Mouse (Mus musculus): Measurements from ENCODE around the gene Fam243. TPM values are rescaled to one million over a fixed set of nuclear protein-coding genes. Genes with fewer than 3 reads are reported as not detected.
A peak's percentile ranks its signal among the peaks of the same experiment; 100 is the strongest.

Fam243 gene
- polyA plus RNA-seq, 1 experiment from 2014 or later: not detected

- ATAC-seq (ENCODE audit: low FRiP score, low read depth): no peak
- WGBS: 73% methylated on average over 20 of the region's 20 CpGs
- H3K4me1 ChIP-seq (replicated peaks): 0 out of 2 replicates have a peak, but pooled peaks cover 3% of the 10 kb centered on the region
- no peaks in the 10 kb centered on the region for H3K36me3 ChIP-seq
- H3K9me3 ChIP-seq: no peaks in the 10 kb centered on the region
- H3K4me3 ChIP-seq: no peak overlapping the region
- no peak overlapping the region for H3K4me2 ChIP-seq
- H3K27ac ChIP-seq (replicated peaks): no peak overlapping the region
- H3K27me3 ChIP-seq: no peaks in the 10 kb centered on the region
- H3K9ac ChIP-seq: no peak overlapping the region
These were observed 1.7 kb downstream of the Fam243 start for GRCm38 (mm10) chr16:92319353-92320109.

DNA sequence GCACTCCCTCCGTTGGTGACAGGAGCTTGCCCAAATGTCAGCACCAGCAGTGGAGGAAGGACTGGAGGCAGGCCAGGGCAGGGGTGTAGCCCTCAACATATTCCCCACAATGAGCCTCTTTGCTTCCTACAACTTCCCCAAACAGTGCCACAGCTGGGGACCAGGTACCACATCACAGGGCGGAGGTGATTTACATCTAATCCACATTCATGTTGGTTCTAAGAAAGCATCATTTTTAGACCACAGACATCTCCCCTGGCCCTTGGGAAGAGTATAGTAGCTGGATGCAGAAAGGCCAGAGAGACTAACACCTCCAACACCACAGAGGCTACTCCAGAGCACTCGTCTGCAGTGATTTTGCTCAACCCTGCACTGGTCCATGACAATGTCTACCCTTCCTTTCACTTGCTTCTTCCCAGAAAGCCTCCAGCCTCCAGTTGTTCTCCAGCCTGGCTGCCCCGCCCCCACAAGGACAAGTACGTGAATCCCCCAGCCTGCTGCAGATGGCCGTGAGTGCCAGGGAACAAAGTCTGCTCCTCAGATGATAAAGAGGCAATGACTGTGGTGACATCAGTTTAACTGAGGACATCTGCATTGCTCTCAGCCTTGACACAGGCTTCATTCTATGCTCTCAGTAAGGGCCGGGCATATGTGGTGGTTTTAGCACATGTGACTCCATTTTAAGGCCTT, 5.0 kb downstream of the Fam243 start:
- 75% methylated on average over 7 of the region's 7 CpGs for WGBS
- peaks cover 19% of the 10 kb centered on the region for H3K36me3 ChIP-seq
- H3K4me3 ChIP-seq: no peak overlapping the region
- H3K27ac ChIP-seq (replicated peaks): no peak overlapping the region
- 0 out of 2 replicates have a peak, but pooled peaks cover 3% of the 10 kb centered on the region for H3K4me1 ChIP-seq (replicated peaks)
- no peak overlapping the region for H3K4me2 ChIP-seq
- H3K9me3 ChIP-seq: no peaks in the 10 kb centered on the region
- ATAC-seq (ENCODE audit: low FRiP score, low read depth): no peak
- no peak overlapping the region for H3K9ac ChIP-seq
- no peaks in the 10 kb centered on the region for H3K27me3 ChIP-seq

- Histone ChIP-seq H3K27ac (replicated peaks) (no peak overlapping the region), H3K4me3 (no peak overlapping the region), H3K9me3 (no peaks in the 10 kb centered on the region), H3K9ac (no peak overlapping the region), H3K4me2 (no peak overlapping the region), H3K4me1 (replicated peaks) (0 out of 2 replicates have a peak, but pooled peaks cover 7% of the 10 kb centered on the region), H3K27me3 (no peaks in the 10 kb centered on the region), H3K36me3 (peaks cover 25% of the 10 kb centered on the region)
- peak; percentile 74 for ATAC-seq (ENCODE audit: low FRiP score, low read depth)
- WGBS: 51% methylated on average over 13 of the region's 13 CpGs
These were observed 7.1 kb downstream of the Fam243 start for GRCm38 (mm10) chr16:92313953-92314741.

- Histone ChIP-seq H3K27ac (replicated peaks) (peak overlapping the region; percentile 14; the same call in 1 of the 2 replicates), H3K4me3 (no peak overlapping the region), H3K9me3 (no peaks in the 10 kb centered on the region), H3K27me3 (no peaks in the 10 kb centered on the region), H3K4me1 (replicated peaks) (0 out of 2 replicates have a peak, but pooled peaks cover 4% of the 10 kb centered on the region), H3K4me2 (no peak overlapping the region), H3K36me3 (peaks cover 44% of the 10 kb centered on the region), H3K9ac (no peak overlapping the region)
- ATAC-seq (ENCODE audit: low FRiP score, low read depth): no peak
- 20% methylated on average over 4 of the region's 4 CpGs for WGBS
These were observed 12.1 kb downstream of the Fam243 start for GRCm38 (mm10) chr16:92309126-92309525.

DNA sequence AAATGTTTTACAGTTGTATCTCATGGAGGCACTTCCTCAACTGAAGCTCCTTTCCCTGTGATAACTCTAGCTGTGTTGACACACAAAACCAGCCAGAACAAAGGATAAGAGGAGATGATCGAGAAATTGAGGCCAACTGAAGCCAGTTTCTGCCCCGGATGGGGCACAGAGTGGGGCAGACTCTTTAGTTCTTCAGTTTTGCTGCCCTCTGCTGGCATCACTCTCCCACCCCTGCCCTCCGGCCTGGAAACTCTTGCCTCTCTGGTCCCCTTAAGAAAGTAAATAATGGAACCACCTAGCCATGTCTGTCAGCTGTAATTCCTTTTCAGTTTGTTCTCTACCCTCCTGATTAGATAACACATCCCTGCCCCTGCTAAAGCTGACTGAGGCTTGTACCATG, 13.3 kb downstream of the Fam243 start:
- ATAC-seq (ENCODE audit: low FRiP score, low read depth): no peak
- no peak overlapping the region for H3K4me2 ChIP-seq
- peaks cover 5% of the 10 kb centered on the region for H3K4me1 ChIP-seq (replicated peaks)
- H3K4me3 ChIP-seq: no peak overlapping the region
- no peaks in the 10 kb centered on the region for H3K27me3 ChIP-seq
- H3K36me3 ChIP-seq: peaks cover 40% of the 10 kb centered on the region
- H3K9ac ChIP-seq: no peak overlapping the region
- no peaks in the 10 kb centered on the region for H3K9me3 ChIP-seq
- WGBS: 79% methylated on average over 3 of the region's 3 CpGs
- no peak overlapping the region for H3K27ac ChIP-seq (replicated peaks)

GRCm38 (mm10) chr16:92305519-92305918, 15.7 kb downstream of the Fam243 start:
- peaks cover 21% of the 10 kb centered on the region for H3K4me1 ChIP-seq (replicated peaks)
- WGBS: 98% methylated on average over 2 of the region's 2 CpGs

DNA sequence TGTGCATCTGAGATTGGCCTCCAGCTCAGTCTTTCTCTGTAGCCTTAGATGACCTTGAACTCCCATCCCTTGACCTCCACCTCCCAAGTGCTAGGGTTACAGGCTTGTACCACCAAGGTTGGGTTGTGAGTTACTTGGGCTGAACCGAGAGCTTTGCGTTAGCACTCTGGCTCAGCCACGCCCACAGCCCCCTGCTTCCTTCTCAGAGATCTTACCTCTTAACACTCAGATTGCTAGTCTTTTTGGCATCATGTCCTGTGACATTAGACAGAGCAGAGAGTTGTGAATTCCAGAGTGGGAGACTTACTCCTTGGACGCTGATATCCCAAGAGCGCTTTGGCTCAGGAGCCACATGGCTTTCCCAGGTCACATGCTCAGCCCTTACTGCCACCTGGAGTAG, 18.7 kb downstream of the Fam243 start:
- no peak for ATAC-seq (ENCODE audit: low FRiP score, low read depth)
- H3K36me3 ChIP-seq: peaks cover 19% of the 10 kb centered on the region
- peak overlapping the region; percentile 91 for H3K4me2 ChIP-seq
- peaks cover 23% of the 10 kb centered on the region for H3K4me1 ChIP-seq (replicated peaks)
- peak overlapping the region; percentile 59; the same call in 1 of the 2 replicates for H3K9ac ChIP-seq
- WGBS: 76% methylated on average over 5 of the region's 5 CpGs
- H3K4me3 ChIP-seq: peak overlapping the region; percentile 56; the same call in 1 of the 2 replicates
- no peaks in the 10 kb centered on the region for H3K27me3 ChIP-seq
- H3K27ac ChIP-seq (replicated peaks): peak overlapping the region; percentile 58; the same call in 1 of the 2 replicates
- no peaks in the 10 kb centered on the region for H3K9me3 ChIP-seq

More at GRCm38 (mm10) chr16:92305519-92305918, 15.7 kb downstream of the Fam243 start:
- no peak for ATAC-seq (ENCODE audit: low FRiP score, low read depth)
- Histone ChIP-seq H3K4me2 (no peak overlapping the region), H3K9me3 (no peaks in the 10 kb centered on the region), H3K9ac (no peak overlapping the region), H3K27me3 (no peaks in the 10 kb centered on the region), H3K36me3 (peaks cover 19% of the 10 kb centered on the region), H3K4me3 (no peak overlapping the region), H3K27ac (replicated peaks) (no peak overlapping the region)

DNA sequence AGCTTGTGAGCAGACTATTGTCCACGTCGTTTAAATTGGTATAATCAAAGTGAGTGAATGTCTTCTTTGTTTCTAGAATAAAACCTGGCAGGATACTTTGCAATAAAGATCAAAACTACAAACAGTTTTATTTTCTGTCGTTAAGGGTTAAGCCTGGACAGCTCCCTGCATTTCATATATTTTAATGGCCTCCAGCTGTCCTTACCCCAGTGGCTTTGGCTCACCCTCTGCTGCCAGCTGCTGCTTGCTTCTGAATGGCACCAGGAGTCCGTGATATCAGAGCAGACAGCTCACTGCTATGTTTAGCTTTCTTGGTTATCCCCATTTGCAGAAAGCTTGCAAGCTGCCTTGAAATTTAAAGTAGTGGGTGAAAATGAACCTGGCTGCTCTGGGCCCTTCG, 19.3 kb downstream of the Fam243 start:
- Histone ChIP-seq H3K4me2 (peak overlapping the region; percentile 91), H3K9ac (peak overlapping the region; percentile 59), H3K36me3 (peaks cover 15% of the 10 kb centered on the region), H3K4me1 (replicated peaks) (peaks cover 23% of the 10 kb centered on the region), H3K27me3 (no peaks in the 10 kb centered on the region), H3K27ac (replicated peaks) (peak overlapping the region; percentile 58), H3K4me3 (peak overlapping the region; percentile 56), H3K9me3 (no peaks in the 10 kb centered on the region)
- no peak for ATAC-seq (ENCODE audit: low FRiP score, low read depth)
- 26% methylated on average over 5 of the region's 5 CpGs for WGBS

DNA sequence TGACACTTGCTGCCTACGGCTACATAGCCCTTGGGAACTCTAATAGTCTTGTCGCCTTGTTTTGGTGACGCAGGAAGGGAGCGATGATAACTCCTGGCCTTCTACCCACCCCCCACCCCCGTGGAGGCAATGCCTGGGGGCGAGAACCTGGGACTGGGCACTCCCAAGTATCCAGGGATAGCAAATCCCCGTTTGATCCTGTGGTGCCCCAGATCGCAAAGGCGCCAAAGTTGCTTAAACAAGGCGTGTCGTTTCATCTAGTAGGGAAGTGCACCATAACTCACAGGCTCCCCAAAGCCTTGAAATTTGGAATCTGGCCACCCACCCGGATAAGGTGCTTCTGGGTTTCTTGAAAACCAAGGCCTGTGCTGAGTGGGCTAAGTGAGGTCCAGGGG, 19.8 kb downstream of the Fam243 start:
- ATAC-seq (ENCODE audit: low FRiP score, low read depth): peak; percentile 71
- peak overlapping the region; percentile 58 for H3K27ac ChIP-seq (replicated peaks)
- H3K9me3 ChIP-seq: no peaks in the 10 kb centered on the region
- H3K27me3 ChIP-seq: no peaks in the 10 kb centered on the region
- WGBS: under 1% methylated on average over 12 of the region's 12 CpGs
- H3K4me3 ChIP-seq: peak overlapping the region; percentile 56
- H3K9ac ChIP-seq: peak overlapping the region; percentile 59
- H3K4me1 ChIP-seq (replicated peaks): peaks cover 23% of the 10 kb centered on the region
- H3K36me3 ChIP-seq: peaks cover 9% of the 10 kb centered on the region
- H3K4me2 ChIP-seq: peak overlapping the region; percentile 91

- Histone ChIP-seq H3K4me3 (peak within 1 kb of the TSS; percentile 56), H3K4me2 (peak within 1 kb of the TSS; percentile 91), H3K36me3 (peaks cover 4% of the 10 kb centered on the region), H3K9me3 (no peaks in the 10 kb centered on the region), H3K27me3 (no peaks in the 10 kb centered on the region), H3K27ac (replicated peaks) (peak within 1 kb of the TSS; percentile 79), H3K4me1 (replicated peaks) (peaks cover 23% of the 10 kb centered on the region), H3K9ac (peak within 1 kb of the TSS; percentile 59)
- WGBS: 8% methylated on average over 32 of the region's 32 CpGs
- peak; percentile 96 for ATAC-seq (ENCODE audit: low FRiP score, low read depth)
These were observed 20.4 kb downstream of the Fam243 start, which contains the start of gene Smim11 for GRCm38 (mm10) chr16:92300649-92301411. Gene Smim11 (plus strand): TSS chr16:92301286.

DNA sequence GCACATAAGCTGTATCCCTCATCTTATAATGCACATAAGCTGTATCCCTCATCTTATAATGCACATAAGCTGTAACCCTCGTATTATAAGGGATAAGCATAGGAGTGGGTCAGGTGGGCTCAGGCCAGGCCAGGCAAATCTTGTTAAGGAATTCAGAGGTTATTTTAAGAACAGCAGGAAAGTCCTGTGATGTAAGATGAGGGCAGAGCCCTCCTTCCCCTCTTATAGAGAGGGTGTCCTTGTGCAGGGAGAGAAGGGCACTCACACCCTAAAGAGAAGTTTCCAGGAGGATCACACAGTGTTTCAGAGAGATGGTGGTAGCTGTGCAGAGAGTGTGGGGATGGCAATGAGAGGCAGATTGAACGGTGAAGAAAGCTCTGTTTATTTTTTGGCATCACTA, 25.9 kb downstream of the Fam243 start:
- H3K27me3 ChIP-seq: no peaks in the 10 kb centered on the region
- no peak overlapping the region for H3K4me3 ChIP-seq
- 83% methylated on average over 2 of the region's 2 CpGs for WGBS

More for the DNA sequence above, 25.9 kb downstream of the Fam243 start:
- Histone ChIP-seq H3K36me3 (no peaks in the 10 kb centered on the region), H3K4me1 (replicated peaks) (peaks cover 3% of the 10 kb centered on the region; the same call in 1 of the 2 replicates), H3K9ac (no peak overlapping the region), H3K4me2 (no peak overlapping the region), H3K27ac (replicated peaks) (no peak overlapping the region), H3K9me3 (no peaks in the 10 kb centered on the region)
- no peak for ATAC-seq (ENCODE audit: low FRiP score, low read depth)
